Mouse (Mus musculus) left cerebral cortex, postnatal 14 days (tissue): Measurements from ENCODE around the gene Narf. TPM values are rescaled to one million over a fixed set of nuclear protein-coding genes. Genes with fewer than 3 reads are reported as not detected.

ENCODE experiments used
- DNase-seq, 2 experiments: peaks; one replicate each; pipeline ENCODE4 v3.0.0; 2021 to 2022; ENCODE audit warnings: low spot score in 2 of 2, mixed read lengths in 1 of 2
- intact Hi-C: fragments of 180-260 bp; cut with DNase I; formaldehyde crosslinking; loops from one replicate; pipeline ENCODE4 v1.15.1; 2025
- long read RNA-seq, 2 experiments: library from polyadenylated mRNA; stranded (forward); transcript quantifications; one replicate each; pipeline ENCODE4 v2.0.0; 2021
- total RNA-seq, 2 experiments: library from RNA; stranded (reverse); gene quantifications; 2 replicates each; pipeline ENCODE4 v1.2.3; 2021

The Narf gene
- total RNA-seq = 10 to 100 TPM; 67.4 to 70.7 TPM
- long read RNA-seq, experiment 1, full-length matches to known transcripts = 86 of 114 reads
- long read RNA-seq, experiment 1, partial matches to known transcripts = 4 of 114 reads
- long read RNA-seq, experiment 1, other reads (novel, unspliced or antisense) = 24 of 114 reads
- long read RNA-seq, experiment 2, full-length matches to known transcripts = 104 of 128 reads
- long read RNA-seq, experiment 2, partial matches to known transcripts = 6 of 128 reads
- long read RNA-seq, experiment 2, other reads (novel, unspliced or antisense) = 18 of 128 reads

DNA sequence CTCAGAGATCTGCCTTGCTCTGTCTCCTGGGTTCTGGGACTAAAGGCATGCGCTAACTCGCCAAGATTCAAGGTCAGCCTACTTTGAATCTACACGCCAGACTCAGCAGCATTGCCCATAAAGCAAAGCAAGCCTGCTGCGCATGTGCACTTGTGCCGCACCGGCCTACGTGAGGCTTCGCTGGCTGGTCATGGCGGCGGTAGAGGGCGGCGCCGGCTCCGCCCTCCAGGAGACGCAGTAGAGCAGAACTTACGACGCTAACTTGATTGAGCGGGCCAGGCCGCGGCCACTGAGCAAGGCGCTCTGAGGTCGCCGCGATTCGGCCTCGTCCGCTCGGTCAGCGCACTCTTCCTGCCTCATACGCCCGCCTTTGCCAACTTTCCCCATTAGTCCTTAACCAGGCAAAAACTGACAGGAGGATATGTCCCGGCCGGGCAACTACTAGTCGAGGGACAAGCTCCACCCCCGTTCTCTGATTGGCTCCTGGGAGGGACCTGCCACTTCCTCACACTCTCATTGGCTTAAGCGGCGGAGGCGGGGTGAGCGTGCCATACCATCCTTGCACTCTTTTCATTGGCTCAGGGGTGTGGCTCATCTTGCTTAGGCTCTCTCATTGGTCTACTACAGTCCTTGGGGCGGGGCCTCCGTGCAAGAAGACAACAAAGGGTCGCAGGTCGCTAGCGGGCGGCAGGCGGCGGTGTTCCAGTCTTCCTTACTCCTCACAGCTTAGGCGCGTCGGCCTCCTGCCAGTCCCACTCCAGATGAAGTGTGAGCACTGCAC, at the start of gene Narf:
Gene Narf (plus strand): TSS at position 690 of the 781 bp plus-strand sequence.
- intact Hi-C loops = no loop called here

GRCm38 (mm10) chr11:121189681-121190080, 47.4 kb upstream of the Narf start:
- DNase-seq = no peak
- intact Hi-C loops = no loop called here

More for the DNA sequence above, at the start of gene Narf:
- peak; percentile 99 to 100 for DNase-seq

- intact Hi-C loops = no loop called here
- no peak for DNase-seq
Measured at GRCm38 (mm10) chr11:121192742-121193141, 44.3 kb upstream of the Narf start.

GRCm38 (mm10) chr11:121193415-121193814, 43.6 kb upstream of the Narf start:
- intact Hi-C loops = no loop called here

GRCm38 (mm10) chr11:121198622-121199021, 38.4 kb upstream of the Narf start:
- intact Hi-C loops = no loop called here
- DNase-seq = no peak

More at GRCm38 (mm10) chr11:121193415-121193814, 43.6 kb upstream of the Narf start:
- no peak for DNase-seq

DNA sequence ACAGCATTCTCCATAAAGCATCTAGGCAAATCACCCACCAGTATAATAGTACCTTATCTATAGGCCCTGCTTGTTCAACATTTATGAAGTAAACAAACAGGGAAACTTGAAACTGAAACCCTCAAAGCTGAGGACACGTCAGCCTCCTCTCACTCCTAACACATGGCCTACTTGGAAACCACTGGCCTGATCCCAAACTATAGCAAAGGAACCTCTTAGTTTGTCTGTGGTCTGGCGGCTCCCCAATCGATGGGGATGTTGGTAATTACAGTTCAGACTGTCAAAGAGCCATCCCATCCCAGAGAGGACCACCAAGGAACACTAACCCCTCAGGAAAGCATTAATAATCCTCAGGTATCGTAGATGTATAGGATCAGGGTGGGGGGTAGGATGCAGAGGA, 37.2 kb upstream of the Narf start:
- DNase-seq = no peak
- intact Hi-C loops = loop anchor here (5.0 kb wide), 1 partner anchor 148 kb away; no protein-coding TSS in a partner anchor

DNA sequence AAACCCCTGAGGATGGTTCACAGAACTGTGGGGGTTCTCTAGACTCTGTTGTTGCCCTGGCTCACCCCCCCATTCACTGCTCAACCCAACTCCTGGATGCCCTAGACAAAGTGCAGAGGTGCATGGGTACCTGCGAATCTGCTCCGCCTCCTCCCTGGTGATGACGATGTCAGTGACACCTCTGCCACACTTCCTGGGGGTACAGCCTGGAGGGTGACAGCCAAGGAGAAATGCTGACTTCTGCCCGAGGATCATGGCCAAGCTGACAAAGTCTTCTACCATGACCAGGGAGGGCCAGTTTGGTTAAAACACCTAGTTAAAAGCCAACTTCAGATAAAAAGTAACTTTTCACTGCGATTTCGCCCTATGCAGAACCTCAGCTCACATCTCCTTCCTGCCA, 36.3 kb upstream of the Narf start:
- no peak for DNase-seq
- intact Hi-C loops = loop anchor here (5.0 kb wide), 1 partner anchor 148 kb away; no protein-coding TSS in a partner anchor

DNA sequence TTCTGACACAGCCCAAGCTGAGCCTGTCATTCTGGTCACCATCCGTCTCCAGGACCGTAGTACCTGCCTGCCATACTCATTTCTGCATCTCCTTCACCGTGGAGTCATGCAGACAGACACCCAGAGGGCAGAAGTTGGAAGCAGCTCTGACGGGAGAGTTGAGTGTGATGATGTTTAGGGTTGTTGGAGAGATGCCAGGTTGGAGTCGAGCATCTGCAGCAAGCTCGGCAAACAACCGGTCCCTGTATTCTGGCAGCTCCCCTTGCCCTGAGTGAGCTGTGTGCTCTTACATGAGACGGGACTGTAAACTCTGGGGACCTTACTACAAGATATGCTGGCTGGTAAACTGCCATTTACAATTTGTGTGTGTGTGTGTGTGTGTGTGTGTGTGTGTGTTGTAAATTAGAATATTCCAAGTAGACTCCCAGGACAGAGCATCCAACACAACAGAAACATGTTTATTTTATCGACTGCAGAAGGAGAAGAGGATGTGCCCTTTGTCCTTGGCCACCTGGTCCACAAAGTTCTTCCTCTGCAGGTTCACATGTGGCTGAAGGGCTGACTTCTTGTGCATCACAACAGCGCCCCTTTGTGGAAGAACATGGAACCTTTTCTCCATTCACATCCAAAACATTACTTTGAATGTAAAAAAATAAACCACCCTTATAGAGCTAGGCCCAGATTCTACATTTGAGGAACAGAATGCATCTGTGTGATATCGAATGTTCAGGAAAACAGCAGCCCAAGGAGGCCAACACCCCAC, 35.4 kb upstream of the Narf start:
- intact Hi-C loops = loop anchor here (5.0 kb wide), 1 partner anchor 149 kb away; no protein-coding TSS in a partner anchor
- peak; percentile 62 to 68 for DNase-seq

GRCm38 (mm10) chr11:121203859-121204160, 33.2 kb upstream of the Narf start:
- DNase-seq = no peak
- intact Hi-C loops = loop anchor here (5.0 kb wide), 1 partner anchor 152 kb away; no protein-coding TSS in a partner anchor

DNA sequence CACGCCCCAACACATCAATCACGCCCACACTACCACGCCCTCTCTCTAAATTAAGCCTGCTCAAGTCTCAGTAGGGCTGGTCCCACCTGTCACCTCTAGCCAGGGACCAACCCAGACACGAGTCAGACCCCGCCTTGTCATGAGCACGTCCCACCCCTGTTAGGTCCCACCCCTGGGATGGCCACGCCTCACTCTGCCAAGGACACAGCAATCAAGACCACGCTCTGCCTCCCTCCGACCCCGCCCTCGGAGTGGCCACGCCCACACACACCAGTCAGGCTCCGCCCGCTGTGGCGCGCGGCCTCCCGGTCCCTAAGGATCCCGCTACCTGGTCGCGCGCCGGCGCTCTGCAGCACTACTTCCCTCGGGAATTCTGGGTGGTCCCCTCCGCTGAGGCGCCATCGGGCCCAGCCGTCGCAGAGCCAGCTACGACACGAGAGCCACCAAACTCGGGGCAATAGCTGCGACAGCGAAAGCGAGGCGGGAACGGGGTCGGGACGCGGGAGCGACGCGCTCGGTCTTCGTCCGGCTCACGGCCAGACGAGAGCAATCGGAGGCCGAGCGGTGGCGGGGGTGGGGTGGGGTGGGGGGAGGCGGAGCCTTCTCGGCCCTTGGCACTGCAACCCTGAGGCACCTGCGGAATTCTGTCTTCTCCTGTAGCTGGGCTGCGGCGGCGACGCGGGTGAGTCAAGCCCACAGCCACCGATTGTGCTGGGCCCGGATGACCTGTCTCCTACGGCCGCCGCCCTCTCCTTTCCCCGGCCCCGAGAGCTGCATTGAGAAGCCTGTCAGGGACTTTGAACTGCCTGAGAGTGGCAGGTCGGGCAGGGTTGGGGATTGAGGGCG, 32.7 kb upstream of the Narf start, which contains the start of the genes Hexdc and Ogfod3:
Gene Hexdc (plus strand): TSS at position 273 of the 846 bp plus-strand sequence.
Gene Ogfod3 (minus strand): TSS at position 551 of the 846 bp plus-strand sequence.
- intact Hi-C loops = loop anchor here (5.0 kb wide), 1 partner anchor 152 kb away; no protein-coding TSS in a partner anchor
- DNase-seq = peak; percentile 91 to 95

GRCm38 (mm10) chr11:121216831-121217230, 20.2 kb upstream of the Narf start:
- intact Hi-C loops = no loop called here
- no peak for DNase-seq

DNA sequence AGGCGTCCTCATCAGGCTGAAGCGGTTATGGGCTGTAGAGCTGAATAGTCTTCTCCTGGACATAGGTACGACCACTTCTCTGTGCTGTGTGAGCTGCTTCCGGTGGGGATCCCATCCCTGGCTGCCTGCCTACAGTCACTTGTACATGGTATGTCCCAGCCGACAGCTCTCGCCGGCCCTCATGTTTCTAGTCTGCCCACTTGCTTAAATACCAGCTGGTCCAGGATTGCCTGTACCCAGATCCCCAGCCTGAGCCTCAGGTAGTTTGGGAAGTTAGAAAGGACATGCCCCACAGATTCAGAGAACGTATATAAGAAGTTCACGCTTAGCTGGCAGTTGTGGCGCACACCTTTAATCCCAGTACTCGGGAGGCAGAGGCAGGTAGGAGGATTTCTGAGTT, 17.3 kb upstream of the Narf start:
- DNase-seq = no peak

GRCm38 (mm10) chr11:121220771-121221170, 16.3 kb upstream of the Narf start:
- no peak for DNase-seq

More for the DNA sequence above, 17.3 kb upstream of the Narf start:
- intact Hi-C loops = no loop called here

GRCm38 (mm10) chr11:121221321-121222010, 15.6 kb upstream of the Narf start:
- DNase-seq = no peak
- intact Hi-C loops = no loop called here

More at GRCm38 (mm10) chr11:121220771-121221170, 16.3 kb upstream of the Narf start:
- intact Hi-C loops = no loop called here

GRCm38 (mm10) chr11:121228129-121229017, 8.7 kb upstream of the Narf start:
- DNase-seq = no peak
- intact Hi-C loops = no loop called here

DNA sequence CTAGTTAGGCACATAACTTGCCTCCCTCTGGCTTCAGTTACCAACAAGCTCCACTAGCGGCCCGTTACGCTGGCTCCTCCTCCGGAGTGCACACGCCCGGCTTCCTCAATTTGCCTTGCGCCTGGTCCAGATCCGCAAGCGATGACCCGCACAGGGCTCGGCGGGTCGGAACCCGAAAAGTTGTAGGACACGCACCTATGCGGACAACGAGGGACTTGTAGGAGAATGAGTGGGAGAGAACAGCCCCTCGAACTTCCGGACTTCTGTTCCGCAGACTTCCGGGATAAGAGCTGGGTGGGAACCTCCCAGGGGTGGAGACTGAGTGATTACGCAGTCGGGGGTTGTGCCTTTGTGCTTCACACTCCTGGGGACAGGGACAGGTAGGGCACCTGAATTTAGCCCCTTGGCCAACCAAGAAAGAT, 8.0 kb upstream of the Narf start, which contains the start of gene Cybc1:
Gene Cybc1 (minus strand): TSS at position 305 of the 422 bp plus-strand sequence.
- intact Hi-C loops = no loop called here
- DNase-seq = peak; percentile 50 to 60

DNA sequence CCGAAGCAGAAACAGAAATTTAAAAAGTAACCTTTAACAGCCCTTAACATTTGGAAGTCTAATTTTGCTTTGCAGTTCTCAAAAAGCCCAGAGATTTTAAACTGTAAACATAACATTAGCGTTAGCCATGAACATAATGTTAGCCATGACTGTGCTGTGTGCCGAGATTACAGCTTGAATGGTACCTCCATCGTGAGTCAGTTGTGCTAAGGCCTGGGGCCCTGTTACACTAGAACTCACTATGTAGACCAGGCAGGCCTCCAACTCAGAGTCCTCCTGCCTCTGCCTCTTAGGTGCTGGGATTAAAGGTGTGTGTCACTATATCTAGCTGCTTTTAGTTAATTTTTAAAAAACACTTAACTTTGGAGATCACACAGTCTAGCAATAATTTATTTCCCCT, 5.9 kb upstream of the Narf start:
- no peak for DNase-seq
- intact Hi-C loops = no loop called here
